Mouse (Mus musculus) liver, embryonic 14.5 days (tissue): ENCODE measurements around the gene Gsap.

Experiments used
- CTCF ChIP-seq: IDR thresholded peaks from 2 replicates; pipeline ENCODE4 v1.5.1; 2016; ENCODE audit warnings: antibody characterized with exemption, low read depth, control low read depth
- EP300 ChIP-seq: IDR thresholded peaks from 2 replicates; pipeline ENCODE4 v1.6.1; 2016; ENCODE audit warnings: antibody characterized with exemption, low read depth

DNA sequence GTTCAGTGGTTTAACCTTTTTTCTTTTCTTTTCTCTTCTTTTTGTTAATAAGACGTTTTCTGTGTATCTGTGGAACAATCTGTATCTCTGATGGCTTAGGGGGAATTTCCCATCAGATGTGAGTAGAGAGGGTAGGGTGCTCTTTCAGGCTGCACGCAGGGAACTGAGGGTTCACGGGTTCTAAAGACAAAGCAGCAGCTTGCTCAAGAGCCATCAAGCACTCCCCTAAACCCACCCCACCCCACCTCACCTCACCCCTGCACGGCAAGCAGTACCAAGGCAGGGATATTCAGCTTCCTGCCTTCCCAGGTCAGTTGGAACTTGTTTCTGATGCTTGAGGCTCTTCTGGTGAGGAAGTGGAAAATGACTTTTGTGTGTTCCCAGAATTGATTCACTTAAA lies 766 bp downstream of the Gsap start:
- TF ChIP-seq CTCF (no peak), EP300 (no peak)
